Mouse (Mus musculus) lung, adult 18-20 months (tissue): ENCODE data around the gene Erich6b.

Experiments used
- DNase-seq, 2 experiments: peaks; one replicate each; pipeline ENCODE4 v3.0.0; 2022; ENCODE audit warnings: mixed read lengths in 2 of 2

Gene Erich6b

GRCm38 (mm10) chr14:75708986-75709385 is 66.9 kb downstream of the Erich6b start:
- no peak for DNase-seq

DNA sequence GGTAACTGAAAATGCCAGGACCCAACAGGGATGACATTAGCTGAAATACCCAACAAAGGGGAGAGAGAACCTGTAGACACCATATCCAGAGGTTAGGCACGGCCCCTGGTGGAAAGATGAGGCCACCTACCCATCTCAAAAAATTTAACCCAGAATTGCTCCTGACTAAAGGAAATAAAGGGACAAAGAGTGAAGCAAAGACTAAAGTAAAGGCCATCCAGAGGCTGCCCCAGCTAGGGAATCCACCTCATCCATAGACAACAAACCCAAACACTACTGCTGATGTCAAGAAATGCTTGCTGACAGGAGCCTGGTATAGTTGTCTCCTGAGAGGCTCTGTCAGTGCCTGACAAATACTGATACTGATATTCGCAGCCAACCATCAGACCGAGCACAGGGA is 69.7 kb downstream of the Erich6b start:
- DNase-seq: no peak

DNA sequence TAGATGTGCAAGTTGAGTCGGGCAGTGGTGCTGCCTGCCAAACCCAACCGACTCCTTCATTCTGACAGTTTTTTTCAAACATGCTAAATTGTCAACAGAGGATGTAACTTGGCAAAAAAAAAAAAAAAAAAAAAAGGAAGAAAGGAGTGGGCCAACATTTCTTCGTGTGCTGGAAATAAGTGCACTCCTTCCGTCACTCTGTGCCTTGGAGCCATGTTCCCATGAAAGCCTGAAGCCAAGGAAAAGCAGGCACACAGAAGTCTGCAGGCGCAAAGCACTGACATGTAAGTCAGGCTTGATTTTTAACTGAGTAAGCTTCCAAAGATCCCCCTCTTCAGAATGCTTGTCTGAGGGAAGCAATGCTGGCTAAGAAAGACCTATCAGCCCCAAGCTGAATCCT is 70.6 kb downstream of the Erich6b start:
- no peak for DNase-seq

- DNase-seq: no peak
Measured at GRCm38 (mm10) chr14:75713661-75714060, 71.6 kb downstream of the Erich6b start.

DNA sequence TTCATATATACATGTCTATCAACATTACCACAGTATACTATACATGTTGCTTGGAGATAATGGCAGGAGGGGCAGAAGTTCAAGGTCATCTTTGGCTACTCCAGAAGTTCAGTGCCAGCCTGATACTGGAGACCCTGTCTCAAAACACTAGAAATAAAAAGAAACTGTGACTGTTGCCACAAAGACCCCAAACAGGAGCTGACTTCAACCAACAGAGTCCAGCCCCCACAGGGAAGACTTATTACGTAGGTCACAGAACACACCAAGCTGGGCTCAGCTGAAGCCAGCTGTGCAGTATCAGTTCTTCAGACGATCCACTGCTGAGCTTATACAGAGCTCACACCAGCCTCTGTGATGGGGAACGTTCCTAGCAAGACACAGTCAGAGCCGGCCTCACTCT is 74.4 kb downstream of the Erich6b start:
- DNase-seq: no peak
